Mouse (Mus musculus) gastrocnemius, postnatal 36 days (tissue): ENCODE measurements around the gene 3110082I17Rik. TPM values are rescaled to one million over a fixed set of nuclear protein-coding genes. Genes with fewer than 3 reads are reported as not detected.

ENCODE experiments used
- DNase-seq, 2 experiments: peaks; one replicate each; pipeline ENCODE4 v3.0.0; 2022
- intact Hi-C: fragments of 180-260 bp; cut with DNase I; formaldehyde crosslinking; loops from one replicate; pipeline ENCODE4 v1.15.1; 2025
- total RNA-seq, 2 experiments: library from RNA; stranded (reverse); gene quantifications; 2 replicates each; pipeline ENCODE4 v1.2.3; 2021

3110082I17Rik gene
- total RNA-seq, 2 experiments from 2014 or later = 6.1 to 9.2 TPM

DNA sequence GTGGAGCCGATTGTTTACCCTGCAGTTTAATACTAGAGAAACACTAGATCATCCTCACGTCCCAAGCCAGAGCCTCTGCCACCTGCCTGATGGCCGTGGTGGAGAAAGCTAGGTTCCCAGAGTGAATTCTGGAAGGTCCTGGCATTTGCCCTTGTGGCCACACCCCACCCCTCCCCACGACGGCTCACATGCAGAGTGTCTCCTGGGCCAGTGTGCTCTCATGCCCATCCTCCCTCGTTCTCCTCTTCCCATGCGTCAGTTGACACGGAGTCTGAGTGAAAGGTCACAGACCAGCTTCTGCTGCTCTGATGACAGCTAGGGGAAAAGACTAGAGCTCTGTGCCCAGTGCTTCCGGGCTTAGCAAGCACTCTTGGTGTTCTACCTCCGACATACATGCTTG is 75.8 kb downstream of the 3110082I17Rik start:
- DNase-seq = peak in 1 of 2 experiments; percentile 61

GRCm38 (mm10) chr5:139383234-139383633 is 77.1 kb downstream of the 3110082I17Rik start:
- intact Hi-C loops = no loop called here
- no peak for DNase-seq

More for the DNA sequence above, 75.8 kb downstream of the 3110082I17Rik start:
- intact Hi-C loops = no loop called here

- DNase-seq = no peak
- intact Hi-C loops = no loop called here
These were observed 77.6 kb downstream of the 3110082I17Rik start for GRCm38 (mm10) chr5:139382760-139383159.

DNA sequence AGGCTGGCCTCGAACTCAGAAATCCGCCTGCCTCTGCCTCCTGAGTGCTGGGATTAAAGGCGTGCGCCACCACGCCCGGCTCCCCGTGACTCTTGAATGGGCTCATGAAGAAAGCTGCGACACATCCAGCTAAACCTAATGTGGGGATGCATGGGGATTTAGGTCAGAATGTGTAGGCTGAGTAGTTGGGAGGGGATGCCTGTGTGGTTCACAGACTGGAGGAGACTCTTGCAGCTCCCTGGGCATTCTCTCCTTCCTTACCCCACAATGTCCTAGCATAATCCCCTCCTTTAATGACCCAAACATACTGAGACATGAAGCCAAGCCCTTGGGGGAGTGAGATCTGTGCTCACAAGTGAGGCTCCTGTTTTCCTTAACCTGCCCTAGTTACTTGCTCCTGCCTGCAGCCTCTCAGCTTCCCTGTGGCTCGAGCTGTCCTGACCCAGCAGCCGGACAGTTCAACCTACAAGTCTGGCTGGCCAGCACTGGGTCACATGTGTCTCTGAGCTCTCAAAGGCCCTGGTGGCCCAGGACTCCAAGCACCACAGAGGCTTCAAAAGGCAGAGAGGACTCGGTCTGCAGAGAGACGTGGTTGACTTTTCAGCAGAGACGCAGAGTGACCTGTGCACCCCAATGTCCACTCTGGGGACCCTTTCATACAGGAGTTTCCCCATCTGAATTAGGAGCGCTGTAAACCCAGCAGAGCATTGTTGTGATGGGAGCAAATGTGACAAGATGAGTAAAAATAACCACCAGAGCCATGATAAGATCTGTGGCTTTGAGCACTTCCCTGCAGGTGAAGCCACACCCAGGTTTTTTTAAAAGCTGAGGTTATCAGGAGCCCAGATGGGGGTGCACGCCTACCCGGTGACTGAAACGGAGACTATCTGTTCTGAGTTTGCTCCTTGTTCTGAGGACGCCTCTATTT is 78.5 kb downstream of the 3110082I17Rik start:
- no peak for DNase-seq
- intact Hi-C loops = no loop called here

GRCm38 (mm10) chr5:139380385-139381248 is 79.7 kb downstream of the 3110082I17Rik start:
- peak; percentile 92 to 97 for DNase-seq
- intact Hi-C loops = no loop called here

- intact Hi-C loops = no loop called here
- DNase-seq = no peak
These were observed 80.4 kb downstream of the 3110082I17Rik start for GRCm38 (mm10) chr5:139379771-139380384.

- peak; percentile 55 to 61 for DNase-seq
- intact Hi-C loops = no loop called here
These were observed 81.2 kb downstream of the 3110082I17Rik start for GRCm38 (mm10) chr5:139378986-139379629.

- intact Hi-C loops = no loop called here
- no peak for DNase-seq
These were observed 82.1 kb downstream of the 3110082I17Rik start for GRCm38 (mm10) chr5:139378271-139378556.

DNA sequence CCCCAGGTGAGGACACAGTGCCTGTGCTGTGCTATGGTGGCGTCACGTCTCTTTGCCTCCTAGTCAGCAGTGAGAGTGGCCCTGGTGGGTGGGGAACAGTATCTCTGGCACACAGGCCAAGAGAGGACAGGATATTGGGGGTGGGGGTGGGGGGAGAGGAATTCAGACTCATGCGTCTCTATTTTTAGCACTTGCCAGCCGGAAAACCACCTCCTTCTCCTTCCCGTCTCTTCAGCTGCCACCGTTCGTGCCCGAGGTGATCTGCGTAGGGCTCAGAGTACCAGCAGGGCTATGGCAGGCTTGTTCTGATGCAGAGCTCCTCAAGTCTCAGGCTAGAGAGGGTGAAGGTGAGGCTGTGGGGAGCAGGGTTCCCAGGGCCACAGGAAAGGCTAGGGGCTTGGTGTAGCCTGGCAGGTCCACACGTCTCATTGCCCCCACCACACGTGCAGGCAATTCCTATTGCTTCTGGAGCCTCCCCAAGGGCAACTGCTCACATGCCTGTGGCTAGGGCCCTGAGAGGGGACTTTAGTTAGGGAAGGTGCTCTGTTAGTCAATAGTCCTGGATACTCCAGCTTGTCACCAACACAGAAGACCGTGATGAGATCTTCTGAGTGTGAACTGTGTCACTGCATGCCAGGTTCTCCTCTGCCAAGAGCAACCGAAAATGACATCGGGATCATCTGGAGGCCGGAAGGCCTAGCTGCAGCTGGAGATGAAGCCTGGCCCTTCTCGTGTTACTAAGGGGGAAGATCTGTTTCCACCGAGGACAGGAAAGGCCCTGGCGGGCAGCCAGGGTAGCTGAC is 82.7 kb downstream of the 3110082I17Rik start, which contains the start of gene Gpr146:
Gene Gpr146 (plus strand): TSS at position 230 of the 803 bp plus-strand sequence.
- DNase-seq = peak; percentile 66 to 70
- intact Hi-C loops = no loop called here

DNA sequence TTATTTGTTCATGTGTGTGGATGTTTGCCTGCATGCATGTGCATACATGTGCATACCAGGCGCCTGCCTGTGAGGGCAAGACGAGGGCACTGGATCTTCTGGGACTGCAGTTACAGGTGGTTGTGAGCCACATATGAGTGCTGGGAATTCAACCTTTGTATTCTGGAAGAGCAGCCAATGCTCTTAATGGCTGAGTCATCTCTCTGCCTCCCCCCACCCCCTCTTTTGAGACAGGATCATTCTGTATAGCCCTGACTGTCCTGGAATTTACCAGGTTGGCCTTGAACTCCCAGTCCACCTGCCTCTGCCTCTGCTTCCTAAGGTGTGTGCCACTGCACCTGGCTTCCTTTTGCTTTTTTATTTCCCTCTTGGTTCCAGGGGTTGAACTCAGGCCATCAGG is 85.5 kb downstream of the 3110082I17Rik start:
- intact Hi-C loops = no loop called here
- no peak for DNase-seq

- intact Hi-C loops = no loop called here
- DNase-seq = no peak
These were observed 86.4 kb downstream of the 3110082I17Rik start for GRCm38 (mm10) chr5:139373889-139374444.

DNA sequence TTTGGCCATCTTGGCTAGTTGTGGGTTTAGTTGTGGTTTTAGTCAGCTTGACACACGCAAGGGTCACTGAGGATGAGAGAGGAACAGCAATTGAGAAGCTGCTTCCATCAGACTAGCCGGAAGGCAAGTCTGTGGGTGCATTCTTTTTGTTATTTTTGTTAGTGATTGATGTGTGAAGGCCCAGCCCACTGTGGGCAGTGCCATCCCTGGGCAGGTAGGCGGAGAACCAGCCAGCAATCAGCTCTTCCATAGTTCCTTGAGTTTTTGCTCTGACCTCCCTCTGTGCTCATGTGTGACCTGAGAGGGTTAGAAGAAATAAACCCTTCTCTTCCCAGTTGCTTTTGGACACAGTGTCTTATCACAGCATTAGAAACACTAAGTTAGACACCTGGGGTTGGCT is 87.2 kb downstream of the 3110082I17Rik start:
- intact Hi-C loops = no loop called here
- no peak for DNase-seq

- DNase-seq = peak; percentile 85 to 86
- intact Hi-C loops = no loop called here
These were observed 88.5 kb downstream of the 3110082I17Rik start for GRCm38 (mm10) chr5:139371631-139372401.

- intact Hi-C loops = no loop called here
- no peak for DNase-seq
These were observed 89.2 kb downstream of the 3110082I17Rik start for GRCm38 (mm10) chr5:139371118-139371517.

DNA sequence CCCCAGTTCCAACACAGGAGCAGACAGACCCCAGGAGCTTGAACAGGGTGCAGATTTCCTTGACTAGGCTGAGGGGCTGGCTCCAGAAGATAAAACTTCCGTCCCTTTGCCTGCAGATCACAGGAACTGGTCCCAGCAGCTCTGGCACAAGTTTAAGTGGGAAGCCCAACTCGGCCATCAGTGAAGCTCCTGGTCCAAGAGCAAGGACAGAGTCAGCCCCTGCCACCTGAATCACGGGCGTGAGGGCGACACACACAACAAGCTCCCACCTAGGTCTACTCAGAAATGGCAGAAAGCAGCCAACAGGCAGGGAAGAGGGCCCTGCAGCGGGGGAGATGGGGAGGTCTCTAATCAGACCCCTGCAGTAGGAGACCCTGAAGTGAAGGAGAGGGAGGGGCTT is 90.0 kb downstream of the 3110082I17Rik start:
- intact Hi-C loops = no loop called here
- DNase-seq = no peak

GRCm38 (mm10) chr5:139368638-139369320 is 91.5 kb downstream of the 3110082I17Rik start:
- no peak for DNase-seq
- intact Hi-C loops = no loop called here

DNA sequence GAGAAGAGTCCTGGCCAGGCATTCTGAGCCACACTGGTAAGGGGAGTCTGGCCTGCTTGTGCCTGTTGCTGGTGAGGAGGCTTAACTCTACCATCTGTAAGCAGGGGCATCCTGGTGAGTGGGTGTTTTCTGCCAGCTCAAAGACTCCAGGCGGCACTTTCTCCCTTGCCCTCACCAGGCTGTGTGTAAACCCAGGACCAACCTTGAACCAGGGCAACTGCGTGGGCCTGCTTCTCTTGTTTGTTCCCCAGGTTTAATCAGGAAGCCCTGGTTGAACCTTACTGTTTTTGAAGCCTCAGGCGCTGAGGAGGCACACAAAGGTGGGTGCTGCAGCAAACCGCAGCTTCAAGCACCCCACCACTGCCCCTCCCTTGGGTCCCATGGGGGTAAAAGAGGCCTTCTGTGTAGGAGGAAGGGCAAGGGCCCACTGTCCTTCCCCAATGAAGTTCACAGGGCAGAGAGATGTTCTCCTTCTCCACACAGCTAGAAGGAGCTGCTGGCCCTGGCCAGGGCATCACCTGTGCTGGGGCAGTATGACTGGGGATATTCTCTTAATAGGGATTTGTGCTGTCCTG is 92.4 kb downstream of the 3110082I17Rik start:
- DNase-seq = no peak
- intact Hi-C loops = no loop called here

- DNase-seq = no peak
- intact Hi-C loops = no loop called here
These were observed 93.8 kb downstream of the 3110082I17Rik start for GRCm38 (mm10) chr5:139366484-139366883.
